Mouse (Mus musculus) T-cell, adult 2 months (primary cell): ENCODE data around the gene Egflam.

Experiments used
- DNase-seq: peaks from one replicate; pipeline ENCODE4 v3.0.0; 2022; ENCODE audit warnings: low spot score

The Egflam gene

DNA sequence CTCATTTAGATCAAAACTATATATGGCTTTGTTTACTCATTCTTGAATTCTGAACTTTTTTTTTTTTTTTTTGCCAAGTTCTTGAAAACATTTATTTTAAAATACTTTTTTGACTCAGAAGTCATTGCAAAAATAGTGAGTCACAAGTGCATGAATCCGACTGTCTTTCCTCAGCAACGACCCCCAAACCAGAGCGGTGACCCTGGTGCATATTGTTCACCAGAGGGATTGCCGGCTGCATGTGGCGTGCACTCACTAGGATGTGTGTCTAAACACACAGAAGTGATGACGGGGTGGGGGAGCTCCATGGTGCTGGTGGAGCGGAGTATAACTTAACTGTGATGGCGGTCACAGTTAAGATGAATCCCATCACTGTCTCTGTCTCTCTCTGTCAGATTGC lies 224.4 kb downstream of the Egflam start:
- no peak for DNase-seq

GRCm38 (mm10) chr15:7173346-7173745 lies 224.8 kb downstream of the Egflam start:
- DNase-seq, result no peak

DNA sequence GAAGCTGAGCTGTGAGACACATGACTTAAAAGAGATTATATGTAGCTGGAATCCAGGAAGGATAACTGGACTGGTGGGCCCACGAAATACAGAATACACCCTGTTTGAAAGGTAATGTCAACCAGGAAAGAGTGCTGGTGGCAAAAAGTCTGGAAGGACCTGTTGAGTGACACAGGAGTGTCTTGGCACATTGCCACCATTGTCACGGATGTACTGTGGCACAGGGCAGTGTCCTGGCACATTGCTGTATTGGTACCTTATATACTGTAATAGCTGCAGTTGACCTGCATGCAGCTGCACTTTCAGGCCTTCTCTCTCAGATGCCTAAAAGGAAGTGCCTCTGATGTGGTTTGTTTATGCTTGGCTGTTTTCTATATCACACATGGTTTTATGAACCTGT lies 225.3 kb downstream of the Egflam start:
- DNase-seq, result no peak

GRCm38 (mm10) chr15:7167906-7168532 lies 230.2 kb downstream of the Egflam start:
- DNase-seq, result no peak

- DNase-seq, result no peak
Observed at GRCm38 (mm10) chr15:7167238-7167905, 230.8 kb downstream of the Egflam start.

DNA sequence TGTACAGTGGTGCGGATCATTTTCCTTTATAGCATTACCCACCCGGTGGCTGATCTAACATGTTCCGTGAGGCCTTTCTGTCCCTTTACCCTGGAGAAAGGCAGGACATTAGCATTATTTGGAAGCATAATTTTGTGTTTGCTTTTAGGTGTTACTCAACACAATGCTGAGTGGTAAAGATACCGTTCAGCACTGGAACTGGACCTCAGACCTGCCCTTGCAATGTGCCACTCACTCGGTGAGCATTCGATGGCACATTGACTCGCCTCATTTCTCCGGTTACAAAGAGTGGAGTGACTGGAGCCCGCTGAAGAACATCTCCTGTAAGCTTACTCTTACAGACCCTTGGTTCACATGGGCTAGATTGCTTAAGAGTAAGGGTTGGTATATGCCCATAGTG lies 231.5 kb downstream of the Egflam start:
- no peak for DNase-seq

DNA sequence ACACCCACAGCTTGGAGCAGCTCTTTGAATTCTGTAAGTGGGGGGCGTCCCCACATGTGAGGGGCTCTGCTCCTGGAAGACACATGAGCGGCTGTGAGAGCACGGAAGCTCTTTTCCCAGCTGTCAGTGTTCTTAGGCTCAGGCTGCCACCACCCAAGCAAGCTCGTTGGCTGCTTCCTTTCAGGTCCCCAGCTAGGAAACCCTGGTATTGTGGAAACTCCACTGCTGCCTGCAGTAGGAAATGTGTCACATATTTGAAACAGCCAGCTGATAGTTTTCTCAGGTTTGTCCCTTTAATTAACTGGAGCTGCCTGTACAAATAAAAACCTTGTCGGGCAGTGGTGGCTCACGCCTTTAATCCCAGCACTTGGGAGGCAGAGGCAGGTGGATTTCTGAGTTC lies 234.3 kb downstream of the Egflam start:
- DNase-seq, result no peak

- no peak for DNase-seq
Observed at GRCm38 (mm10) chr15:7160321-7160720, 237.9 kb downstream of the Egflam start.

DNA sequence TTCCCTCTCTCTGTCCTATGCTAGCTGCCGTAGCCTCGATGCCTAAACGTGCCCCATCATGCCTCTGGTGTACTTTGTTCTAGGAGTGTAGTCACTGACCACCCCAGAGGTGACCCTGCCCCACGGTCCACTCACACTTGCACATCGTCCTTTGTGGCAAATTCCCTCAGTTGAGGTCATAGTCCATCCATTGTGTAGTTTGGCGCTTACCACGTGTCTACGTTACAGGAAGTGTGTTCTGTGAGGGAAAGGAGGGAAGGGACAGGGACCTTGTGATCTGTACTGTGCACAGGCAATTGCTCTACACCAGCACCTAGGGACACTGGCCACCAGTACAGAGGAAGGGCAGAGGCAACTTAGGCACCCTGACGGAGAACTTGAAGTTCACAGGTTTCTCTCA lies 238.3 kb downstream of the Egflam start:
- no peak for DNase-seq

- DNase-seq, result no peak
Observed at GRCm38 (mm10) chr15:7157658-7158057, 240.5 kb downstream of the Egflam start.
